Mouse (Mus musculus) cortical plate, adult 2 months (tissue): ENCODE measurements around the gene Wdr78.

Experiments used
- CTCF ChIP-seq: fragments of 200-500 bp; IDR thresholded peaks from 2 replicates; pipeline ENCODE4 v1.5.1; 2011; ENCODE audit warnings: mild to moderate bottlenecking, control low read depth, low read length; ENCODE audit not compliant: insufficient read depth; ENCODE audit errors: extremely low read depth
- POLR2A ChIP-seq: fragments of 200-500 bp; IDR thresholded peaks from 2 replicates; pipeline ENCODE4 v1.6.1; 2011; ENCODE audit warnings: mild to moderate bottlenecking, low read length, control low read depth; ENCODE audit not compliant: insufficient read depth; ENCODE audit errors: extremely low read depth

DNA sequence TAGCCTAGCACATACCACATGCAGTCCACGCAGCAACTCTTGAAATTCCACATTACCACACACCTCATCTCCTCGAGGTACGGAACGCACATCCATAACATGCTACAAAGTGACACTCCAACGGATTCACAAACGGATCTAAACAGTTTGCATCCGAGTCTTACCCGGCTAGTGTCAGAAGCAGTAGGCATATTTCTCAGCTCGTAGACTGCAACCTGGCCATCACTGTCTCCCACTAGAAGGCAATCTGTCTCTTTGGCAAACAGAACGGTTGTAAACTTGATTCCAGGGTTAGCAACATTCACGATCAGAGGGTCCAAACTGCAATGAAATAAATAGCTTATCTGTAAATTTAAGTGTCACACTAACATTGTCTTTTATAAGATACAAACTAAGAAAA, 66.3 kb downstream of the Wdr78 start:
- TF ChIP-seq POLR2A (no peak), CTCF (no peak)
